Mouse (Mus musculus): ENCODE measurements around the gene Gm3642. TPM values are rescaled to one million over a fixed set of nuclear protein-coding genes. Genes with fewer than 3 reads are reported as not detected.

Gene Gm3642
- polyA plus RNA-seq (2012; rRNA removed) = not detected in 2 replicates

GRCm38 (mm10) chr14:6840211-6840610 lies at the start of gene Gm3642:
Gene Gm3642, minus strand, starts transcription at chr14:6840311.

GRCm38 (mm10) chr14:6889521-6890012 lies 49.5 kb upstream of the Gm3642 start, which contains the start of gene Gm3667:
Gene Gm3667, minus strand, starts transcription at chr14:6889962.

Other genes starting within 250 kb of the Gm3642 start
- gene Gm3629, start 249.7 kb downstream of the Gm3642 start, polyA plus RNA-seq (2012; rRNA removed) = not detected in 2 replicates
- not detected in 2 replicates for gene Gm3460, start 217.9 kb downstream of the Gm3642 start, polyA plus RNA-seq (2012; rRNA removed)
- gene Gm10251, start 156.1 kb downstream of the Gm3642 start, polyA plus RNA-seq (2012; rRNA removed) = not detected in 2 replicates
- gene Gm8050, start 120.1 kb downstream of the Gm3642 start, polyA plus RNA-seq (2012; rRNA removed) = not detected in 2 replicates
- gene Gm3636, start 98.0 kb downstream of the Gm3642 start, polyA plus RNA-seq (2012; rRNA removed) = not detected in 2 replicates
- gene Gm8362, start 65.9 kb downstream of the Gm3642 start, polyA plus RNA-seq (2012; rRNA removed) = not detected in 2 replicates
- gene Gm3667, start 49.7 kb upstream of the Gm3642 start, polyA plus RNA-seq (2012; rRNA removed) = not detected in 2 replicates
- not detected in 2 replicates for gene Gm6356, start 133.5 kb upstream of the Gm3642 start, polyA plus RNA-seq (2012; rRNA removed)
- gene Gm10406, start 187.1 kb upstream of the Gm3642 start, polyA plus RNA-seq (2012; rRNA removed) = not detected in 2 replicates
- gene Gm3685, start 204.7 kb upstream of the Gm3642 start, polyA plus RNA-seq (2012; rRNA removed) = not detected in 2 replicates